Mouse (Mus musculus): ENCODE data around the gene Zfp335. TPM values are rescaled to one million over a fixed set of nuclear protein-coding genes. Genes with fewer than 3 reads are reported as not detected.

The Zfp335 gene
- total RNA-seq, 2 experiments from 2014 or later: 16.3 to 25.2 TPM

GRCm38 (mm10) chr2:164930706-164931581 is 19.4 kb upstream of the Zfp335 start:
- ATAC-seq (replicated peaks; ENCODE audit: low FRiP score, poor library complexity, severe bottlenecking): no peak

GRCm38 (mm10) chr2:164924100-164924857 is 12.7 kb upstream of the Zfp335 start:
- ATAC-seq (replicated peaks; ENCODE audit: low FRiP score, poor library complexity, severe bottlenecking): peak; percentile 80

- ATAC-seq (replicated peaks; ENCODE audit: low FRiP score, poor library complexity, severe bottlenecking): no peak
Measured at GRCm38 (mm10) chr2:164923291-164923690, 11.7 kb upstream of the Zfp335 start.

GRCm38 (mm10) chr2:164921984-164922383 is 10.4 kb upstream of the Zfp335 start:
- ATAC-seq (replicated peaks; ENCODE audit: low FRiP score, poor library complexity, severe bottlenecking): no peak

GRCm38 (mm10) chr2:164918325-164918724 is 6.8 kb upstream of the Zfp335 start:
- peak; percentile 66; the same call in 1 of the 2 replicates for ATAC-seq (replicated peaks; ENCODE audit: low FRiP score, poor library complexity, severe bottlenecking)

- no peak for ATAC-seq (replicated peaks; ENCODE audit: low FRiP score, poor library complexity, severe bottlenecking)
Measured at GRCm38 (mm10) chr2:164917371-164917770, 5.8 kb upstream of the Zfp335 start.

GRCm38 (mm10) chr2:164916820-164917219 is 5.3 kb upstream of the Zfp335 start:
- ATAC-seq (replicated peaks; ENCODE audit: low FRiP score, poor library complexity, severe bottlenecking): no peak

GRCm38 (mm10) chr2:164913428-164913786 is 1.9 kb upstream of the Zfp335 start:
- no peak for ATAC-seq (replicated peaks; ENCODE audit: low FRiP score, poor library complexity, severe bottlenecking)

- ATAC-seq (replicated peaks; ENCODE audit: low FRiP score, poor library complexity, severe bottlenecking): no peak
Measured at GRCm38 (mm10) chr2:164912749-164913427, 1.3 kb upstream of the Zfp335 start.

GRCm38 (mm10) chr2:164912151-164912550 is 594 bp upstream of the Zfp335 start:
- ATAC-seq (replicated peaks; ENCODE audit: low FRiP score, poor library complexity, severe bottlenecking): peak; percentile 20

- ATAC-seq (replicated peaks; ENCODE audit: low FRiP score, poor library complexity, severe bottlenecking): peak; percentile 58
Measured at GRCm38 (mm10) chr2:164910360-164911061, 1.0 kb downstream of the Zfp335 start.

GRCm38 (mm10) chr2:164909542-164909941 is 2.0 kb downstream of the Zfp335 start:
- 0 out of 2 replicates have a peak, but pooled peaks have one; percentile 21 for ATAC-seq (replicated peaks; ENCODE audit: low FRiP score, poor library complexity, severe bottlenecking)

GRCm38 (mm10) chr2:164909100-164909499 is 2.5 kb downstream of the Zfp335 start:
- ATAC-seq (replicated peaks; ENCODE audit: low FRiP score, poor library complexity, severe bottlenecking): no peak

GRCm38 (mm10) chr2:164908011-164908410 is 3.5 kb downstream of the Zfp335 start:
- no peak for ATAC-seq (replicated peaks; ENCODE audit: low FRiP score, poor library complexity, severe bottlenecking)

- ATAC-seq (replicated peaks; ENCODE audit: low FRiP score, poor library complexity, severe bottlenecking): no peak
Measured at GRCm38 (mm10) chr2:164907511-164907910, 4.0 kb downstream of the Zfp335 start.

GRCm38 (mm10) chr2:164906071-164906470 is 5.5 kb downstream of the Zfp335 start:
- ATAC-seq (replicated peaks; ENCODE audit: low FRiP score, poor library complexity, severe bottlenecking): no peak

GRCm38 (mm10) chr2:164903496-164903895 is 8.1 kb downstream of the Zfp335 start:
- ATAC-seq (replicated peaks; ENCODE audit: low FRiP score, poor library complexity, severe bottlenecking): no peak

- no peak for ATAC-seq (replicated peaks; ENCODE audit: low FRiP score, poor library complexity, severe bottlenecking)
Measured at GRCm38 (mm10) chr2:164901380-164901779, 10.2 kb downstream of the Zfp335 start.

GRCm38 (mm10) chr2:164899723-164900459 is 11.7 kb downstream of the Zfp335 start:
- no peak for ATAC-seq (replicated peaks; ENCODE audit: low FRiP score, poor library complexity, severe bottlenecking)

All from erythroid progenitor cell, adult 5-6 weeks (primary cell).